Mouse (Mus musculus) left cerebral cortex, postnatal 36 days (tissue): ENCODE results near the gene Ppa1. TPM values are rescaled to one million over a fixed set of nuclear protein-coding genes. Genes with fewer than 3 reads are reported as not detected.

ENCODE experiments used
- DNase-seq, 2 experiments: peaks; one replicate each; pipeline ENCODE4 v3.0.0; 2021 to 2022; ENCODE audit warnings: low spot score in 2 of 2, mixed read lengths in 1 of 2
- intact Hi-C: fragments of 180-260 bp; cut with DNase I; formaldehyde crosslinking; loops from one replicate; pipeline ENCODE4 v1.15.1; 2025
- total RNA-seq, 2 experiments: library from RNA; stranded (reverse); gene quantifications; 2 replicates each; pipeline ENCODE4 v1.2.3; 2021

Gene Ppa1
- total RNA-seq, 2 experiments from 2014 or later: 104 to 108 TPM

GRCm38 (mm10) chr10:61637055-61637454 lies 11.3 kb upstream of the Ppa1 start:
- DNase-seq: no peak
- intact Hi-C loops: no loop called here

GRCm38 (mm10) chr10:61640363-61640762 lies 8.0 kb upstream of the Ppa1 start:
- DNase-seq: no peak
- intact Hi-C loops: no loop called here

- DNase-seq: no peak
- intact Hi-C loops: loop anchor here (5.0 kb wide), 1 partner anchor 169 kb away; the partner anchor contains the start of gene Lrrc20
Measured at GRCm38 (mm10) chr10:61646557-61646956, 1.8 kb upstream of the Ppa1 start.

- intact Hi-C loops: loop anchor here (5.0 kb wide), 1 partner anchor 172 kb away; the partner anchor contains the start of gene Lrrc20
- DNase-seq: no peak
Measured at GRCm38 (mm10) chr10:61648737-61649645, 639 bp downstream of the Ppa1 start.

GRCm38 (mm10) chr10:61654105-61654504 lies 5.8 kb downstream of the Ppa1 start:
- intact Hi-C loops: no loop called here

GRCm38 (mm10) chr10:61654691-61655090 lies 6.3 kb downstream of the Ppa1 start:
- intact Hi-C loops: no loop called here
- no peak for DNase-seq

More at GRCm38 (mm10) chr10:61654105-61654504, 5.8 kb downstream of the Ppa1 start:
- no peak for DNase-seq

GRCm38 (mm10) chr10:61655188-61655587 lies 6.8 kb downstream of the Ppa1 start:
- no peak for DNase-seq
- intact Hi-C loops: no loop called here

- intact Hi-C loops: no loop called here
- no peak for DNase-seq
Measured at GRCm38 (mm10) chr10:61656928-61657882, 8.9 kb downstream of the Ppa1 start.

GRCm38 (mm10) chr10:61657985-61658384 lies 9.6 kb downstream of the Ppa1 start:
- DNase-seq: no peak
- intact Hi-C loops: loop anchor here (1.0 to 2.0 kb wide), 2 partner anchors 56 to 165 kb away; no protein-coding TSS in a partner anchor

GRCm38 (mm10) chr10:61661887-61662286 lies 13.5 kb downstream of the Ppa1 start:
- intact Hi-C loops: loop anchor here (5.0 to 10.0 kb wide), 2 partner anchors 315 to 457 kb away; no protein-coding TSS in a partner anchor

GRCm38 (mm10) chr10:61662391-61662988 lies 14.1 kb downstream of the Ppa1 start:
- DNase-seq: peak in 1 of 2 experiments; percentile 15
- intact Hi-C loops: loop anchor here (5.0 to 10.0 kb wide), 2 partner anchors 315 to 458 kb away; no protein-coding TSS in a partner anchor

More at GRCm38 (mm10) chr10:61661887-61662286, 13.5 kb downstream of the Ppa1 start:
- no peak for DNase-seq

GRCm38 (mm10) chr10:61665111-61665510 lies 16.8 kb downstream of the Ppa1 start:
- no peak for DNase-seq
- intact Hi-C loops: loop anchor here (10.0 kb wide), 1 partner anchor 460 kb away; no protein-coding TSS in a partner anchor

- no peak for DNase-seq
- intact Hi-C loops: loop anchor here (10.0 kb wide), 1 partner anchor 461 kb away; no protein-coding TSS in a partner anchor
Measured at GRCm38 (mm10) chr10:61665651-61666050, 17.3 kb downstream of the Ppa1 start.

- DNase-seq: no peak
- intact Hi-C loops: loop anchor here (10.0 kb wide), 1 partner anchor 464 kb away; no protein-coding TSS in a partner anchor
Measured at GRCm38 (mm10) chr10:61669289-61669688, 20.9 kb downstream of the Ppa1 start.

- DNase-seq: no peak
- intact Hi-C loops: loop anchor here (10.0 kb wide), 1 partner anchor 465 kb away; no protein-coding TSS in a partner anchor
Measured at GRCm38 (mm10) chr10:61669896-61670295, 21.5 kb downstream of the Ppa1 start.

- intact Hi-C loops: no loop called here
- no peak for DNase-seq
Measured at GRCm38 (mm10) chr10:61670758-61671157, 22.4 kb downstream of the Ppa1 start.

GRCm38 (mm10) chr10:61675935-61676334 lies 27.6 kb downstream of the Ppa1 start:
- DNase-seq: no peak
- intact Hi-C loops: no loop called here

GRCm38 (mm10) chr10:61679545-61679944 lies 31.2 kb downstream of the Ppa1 start:
- intact Hi-C loops: no loop called here
- DNase-seq: no peak
